Mouse (Mus musculus): Measurements from ENCODE around the gene Adgrd1. TPM values are rescaled to one million over a fixed set of nuclear protein-coding genes. Genes with fewer than 3 reads are reported as not detected.

Gene Adgrd1
- polyA plus RNA-seq, 1 experiment from 2014 or later, result 1.8 TPM

- no peak overlapping the region for H3K4me2 ChIP-seq (replicated peaks; ENCODE audit: low read depth, low read length)
- 44% methylated on average over 9 of the region's 9 CpGs for WGBS
- H3K27me3 ChIP-seq (replicated peaks; ENCODE audit: insufficient read depth, low read length), result no peaks in the 10 kb centered on the region
- TF ChIP-seq CTCF (IDR thresholded peaks at IDR 0.05) (no peak), EP300 (IDR thresholded peaks at IDR 0.05) (no peak)
- H3K36me3 ChIP-seq (ENCODE audit: insufficient read depth, low read length), result no peaks in the 10 kb centered on the region
- no peak for ATAC-seq
- DNase-seq (ENCODE audit: low spot score), result no peak
- no peak overlapping the region for H3K9ac ChIP-seq (replicated peaks; ENCODE audit: low read depth)
- no peaks in the 10 kb centered on the region for H3K9me3 ChIP-seq (ENCODE audit: low read length)
- H3K4me1 ChIP-seq (ENCODE audit: insufficient read depth, low read depth, low read length), result no peaks in the 10 kb centered on the region
- no peak overlapping the region for H3K4me3 ChIP-seq (ENCODE audit: low read depth, low read length)
- H3K27ac ChIP-seq (ENCODE audit: low read length), result no peak overlapping the region
Observed at GRCm38 (mm10) chr5:129196501-129196900, 100.0 kb downstream of the Adgrd1 start.

GRCm38 (mm10) chr5:129196971-129197519 is 100.5 kb downstream of the Adgrd1 start:
- H3K27ac ChIP-seq (ENCODE audit: low read length), result no peak overlapping the region
- WGBS, result 64% methylated on average over 9 of the region's 9 CpGs
- TF ChIP-seq EP300 (IDR thresholded peaks at IDR 0.05), result no peak
- TF ChIP-seq CTCF (IDR thresholded peaks at IDR 0.05), result no peak
- H3K9ac ChIP-seq (replicated peaks; ENCODE audit: low read depth), result no peak overlapping the region
- no peaks in the 10 kb centered on the region for H3K27me3 ChIP-seq (replicated peaks; ENCODE audit: insufficient read depth, low read length)
- no peaks in the 10 kb centered on the region for H3K9me3 ChIP-seq (ENCODE audit: low read length)
- ATAC-seq (no peak), DNase-seq (ENCODE audit: low spot score) (no peak)
- no peak overlapping the region for H3K4me3 ChIP-seq (ENCODE audit: low read depth, low read length)
- H3K4me2 ChIP-seq (replicated peaks; ENCODE audit: low read depth, low read length), result no peak overlapping the region
- no peaks in the 10 kb centered on the region for H3K36me3 ChIP-seq (ENCODE audit: insufficient read depth, low read length)
- H3K4me1 ChIP-seq (ENCODE audit: insufficient read depth, low read depth, low read length), result no peaks in the 10 kb centered on the region

- DNase-seq (ENCODE audit: low spot score), result peak; percentile 39
- WGBS, result 40% methylated on average over 3 of the region's 3 CpGs
Observed at GRCm38 (mm10) chr5:129200132-129200531, 103.6 kb downstream of the Adgrd1 start.

GRCm38 (mm10) chr5:129208279-129208678 is 111.7 kb downstream of the Adgrd1 start:
- ATAC-seq (no peak), DNase-seq (ENCODE audit: low spot score) (no peak)
- no peaks in the 10 kb centered on the region for H3K9me3 ChIP-seq (ENCODE audit: low read length)
- H3K4me1 ChIP-seq (ENCODE audit: insufficient read depth, low read depth, low read length), result no peaks in the 10 kb centered on the region
- H3K9ac ChIP-seq (replicated peaks; ENCODE audit: low read depth), result no peak overlapping the region
- TF ChIP-seq CTCF (IDR thresholded peaks at IDR 0.05) (no peak), EP300 (IDR thresholded peaks at IDR 0.05) (no peak)
- H3K36me3 ChIP-seq (ENCODE audit: insufficient read depth, low read length), result no peaks in the 10 kb centered on the region
- H3K27ac ChIP-seq (ENCODE audit: low read length), result no peak overlapping the region
- H3K4me3 ChIP-seq (ENCODE audit: low read depth, low read length), result no peak overlapping the region
- H3K4me2 ChIP-seq (replicated peaks; ENCODE audit: low read depth, low read length), result no peak overlapping the region
- no peaks in the 10 kb centered on the region for H3K27me3 ChIP-seq (replicated peaks; ENCODE audit: insufficient read depth, low read length)

More at GRCm38 (mm10) chr5:129200132-129200531, 103.6 kb downstream of the Adgrd1 start:
- no peak for TF ChIP-seq EP300 (IDR thresholded peaks at IDR 0.05)
- Histone ChIP-seq H3K4me1 (ENCODE audit: insufficient read depth, low read depth, low read length) (no peaks in the 10 kb centered on the region), H3K27ac (ENCODE audit: low read length) (no peak overlapping the region), H3K4me2 (replicated peaks; ENCODE audit: low read depth, low read length) (no peak overlapping the region), H3K9me3 (ENCODE audit: low read length) (no peaks in the 10 kb centered on the region), H3K27me3 (replicated peaks; ENCODE audit: insufficient read depth, low read length) (no peaks in the 10 kb centered on the region), H3K36me3 (ENCODE audit: insufficient read depth, low read length) (no peaks in the 10 kb centered on the region), H3K4me3 (ENCODE audit: low read depth, low read length) (no peak overlapping the region), H3K9ac (replicated peaks; ENCODE audit: low read depth) (no peak overlapping the region)
- peak; percentile 26; the same call in 1 of the 2 replicates for ATAC-seq

GRCm38 (mm10) chr5:129208845-129209244 is 112.3 kb downstream of the Adgrd1 start:
- no peak for ATAC-seq
- TF ChIP-seq EP300 (IDR thresholded peaks at IDR 0.05) (no peak), CTCF (IDR thresholded peaks at IDR 0.05) (no peak)
- Histone ChIP-seq H3K27me3 (replicated peaks; ENCODE audit: insufficient read depth, low read length) (no peaks in the 10 kb centered on the region), H3K9me3 (ENCODE audit: low read length) (no peaks in the 10 kb centered on the region), H3K4me1 (ENCODE audit: insufficient read depth, low read depth, low read length) (no peaks in the 10 kb centered on the region), H3K27ac (ENCODE audit: low read length) (no peak overlapping the region), H3K4me3 (ENCODE audit: low read depth, low read length) (no peak overlapping the region), H3K9ac (replicated peaks; ENCODE audit: low read depth) (no peak overlapping the region), H3K36me3 (ENCODE audit: insufficient read depth, low read length) (no peaks in the 10 kb centered on the region), H3K4me2 (replicated peaks; ENCODE audit: low read depth, low read length) (no peak overlapping the region)
- 58% methylated on average over 4 of the region's 4 CpGs for WGBS
- DNase-seq (ENCODE audit: low spot score), result no peak

- no peaks in the 10 kb centered on the region for H3K9me3 ChIP-seq (ENCODE audit: low read length)
- H3K9ac ChIP-seq (replicated peaks; ENCODE audit: low read depth), result no peak overlapping the region
- no peaks in the 10 kb centered on the region for H3K4me1 ChIP-seq (ENCODE audit: insufficient read depth, low read depth, low read length)
- no peak overlapping the region for H3K4me3 ChIP-seq (ENCODE audit: low read depth, low read length)
- no peaks in the 10 kb centered on the region for H3K36me3 ChIP-seq (ENCODE audit: insufficient read depth, low read length)
- ATAC-seq, result no peak
- no peak overlapping the region for H3K27ac ChIP-seq (ENCODE audit: low read length)
- no peak for DNase-seq (ENCODE audit: low spot score)
- TF ChIP-seq EP300 (IDR thresholded peaks at IDR 0.05) (no peak), CTCF (IDR thresholded peaks at IDR 0.05) (no peak)
- H3K4me2 ChIP-seq (replicated peaks; ENCODE audit: low read depth, low read length), result no peak overlapping the region
- whole genome bisulfite sequencing, result 73% methylated on average over 14 of the region's 14 CpGs
- H3K27me3 ChIP-seq (replicated peaks; ENCODE audit: insufficient read depth, low read length), result no peaks in the 10 kb centered on the region
Observed at GRCm38 (mm10) chr5:129211385-129212031, 115.0 kb downstream of the Adgrd1 start.

All from lung, postnatal 0 days (tissue).